Comparison of ENCODE assay signal across 21 mouse cellular contexts in the genomic region with DNA sequence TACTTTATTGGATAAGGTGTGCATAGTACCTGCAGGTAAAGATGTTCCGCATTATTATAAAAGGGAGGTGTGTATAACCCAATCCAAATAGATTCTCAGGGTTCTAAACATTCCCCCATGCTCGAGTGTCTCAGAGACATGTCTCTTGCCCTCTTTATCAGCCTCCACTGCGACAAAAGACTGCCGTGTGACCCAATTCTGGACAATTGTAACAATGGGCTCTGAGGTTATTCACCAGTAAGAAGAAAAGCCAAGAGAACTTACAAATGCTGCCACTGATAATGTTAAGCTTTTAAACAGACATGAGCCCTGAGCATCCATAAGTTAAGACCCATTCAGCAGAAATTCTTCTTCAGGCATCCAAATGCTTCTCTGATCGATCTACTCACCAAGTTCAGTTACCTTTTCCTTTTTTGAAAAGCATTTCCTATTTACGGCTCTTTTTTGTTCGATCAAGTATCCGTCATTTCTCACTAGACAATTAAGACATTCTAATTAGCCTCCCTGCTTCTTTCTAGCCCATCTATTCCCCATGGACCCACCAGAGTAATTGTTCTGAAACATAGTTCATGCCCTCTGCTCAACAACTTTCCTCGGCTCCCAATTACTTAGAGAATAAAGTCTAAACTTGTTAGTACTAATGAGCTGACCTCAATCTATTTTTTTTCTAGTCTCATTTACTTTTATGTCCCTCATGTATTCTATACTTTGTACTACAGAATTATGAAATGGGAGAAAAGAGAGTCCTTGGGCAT. TPM values are rescaled to one million over a fixed set of nuclear protein-coding genes. Genes with fewer than 3 reads are reported as not detected.
"Had no signal": no experiment of that assay in that cellular context is flagged by ENCODE, and none has a peak within 500 bp of the region (broad histone marks: within the 10 kb centered on the region; RNA-seq: fewer than 3 reads in every experiment).

No protein-coding gene starts in this region.

- H3K9ac ChIP-seq: kidney, embryonic 15.5 days; liver, embryonic 14.5 days; liver, postnatal 0 days; lung, embryonic 14.5 days; midbrain, embryonic 13.5 days; neural tube, embryonic 13.5 days; stomach, embryonic 15.5 days had no signal

- H3K4me2 ChIP-seq: kidney, embryonic 15.5 days; lung, embryonic 14.5 days; midbrain, embryonic 13.5 days; neural tube, embryonic 13.5 days; stomach, embryonic 15.5 days had no signal

- H3K27ac ChIP-seq: kidney, embryonic 15.5 days; left cerebral cortex, adult 2 months; liver, embryonic 14.5 days; macrophage; midbrain, embryonic 13.5 days; neural tube, embryonic 13.5 days; stomach, embryonic 15.5 days had no signal

- H3K4me1 ChIP-seq: kidney, embryonic 15.5 days; neural tube, embryonic 13.5 days; stomach, embryonic 15.5 days had no signal

- H3K9me3 ChIP-seq: kidney, embryonic 15.5 days; midbrain, embryonic 13.5 days; neural tube, embryonic 13.5 days; stomach, embryonic 15.5 days had no signal

- H3K27me3 ChIP-seq: kidney, embryonic 15.5 days; midbrain, embryonic 13.5 days; neural tube, embryonic 13.5 days; stomach, embryonic 15.5 days had no signal

- H3K4me3 ChIP-seq: kidney, embryonic 15.5 days; left cerebral cortex, adult 2 months; midbrain, embryonic 13.5 days; myocyte; neural tube, embryonic 13.5 days; stomach, embryonic 15.5 days had no signal

- DNase-seq: kidney, adult 8-10 months; kidney, postnatal 10 days; kidney, postnatal 36 days; layer of hippocampus, postnatal 36 days; liver, postnatal 0 days; lung, embryonic 14.5 days; right cerebral cortex, adult 18-20 months; right cerebral cortex, postnatal 25 days; spleen, adult 18-20 months; thymus, postnatal 25 days had no signal

- ATAC-seq: intestine, postnatal 0 days; liver, postnatal 0 days; lung, postnatal 0 days; midbrain, embryonic 13.5 days had no signal

- H3K36me3 ChIP-seq: kidney, embryonic 15.5 days; midbrain, embryonic 13.5 days; neural tube, embryonic 13.5 days; stomach, embryonic 15.5 days had no signal

RNA-seq across cellular contexts. Expression of gene Immp2l, which starts 35.4 kb away (rescaled TPM):
- total RNA-seq: monocyte, adult 5-6 weeks had no signal
